Mouse (Mus musculus) E14TG2a.4 (cell line): ENCODE data around the gene Ctnnd2.

Source experiments
- H3K27me3 ChIP-seq: 2 replicates; pipeline ENCODE4 v1.6.1; 2014; ENCODE audit warnings: low read length, control low read depth; ENCODE audit not compliant: insufficient read depth
- H3K36me3 ChIP-seq: 2 replicates; pipeline ENCODE4 v1.6.1; 2014; ENCODE audit warnings: low read length, control low read depth; ENCODE audit not compliant: insufficient read depth
- H3K4me1 ChIP-seq: replicated peaks from 2 replicates; pipeline ENCODE4 v1.6.1; 2014; ENCODE audit warnings: low read depth, low read length, control low read depth
- H3K4me3 ChIP-seq: replicated peaks from 2 replicates; pipeline ENCODE4 v1.5.1; 2014; ENCODE audit warnings: mild to moderate bottlenecking, low read length
- H3K9me3 ChIP-seq: 2 replicates; pipeline ENCODE4 v1.6.1; 2014; ENCODE audit warnings: low read length, control low read depth
- CTCF ChIP-seq: conservative IDR thresholded peaks from 2 replicates; pipeline ENCODE4 v1.5.1; 2014; ENCODE audit warnings: low read length
- NANOG ChIP-seq: IDR thresholded peaks from 2 replicates; pipeline ENCODE4 v1.6.1; 2014; ENCODE audit warnings: borderline replicate concordance, low read length, mixed read lengths
- POU5F1 ChIP-seq: IDR thresholded peaks from 2 replicates; pipeline ENCODE4 v1.6.1; 2014; ENCODE audit warnings: low read length, borderline replicate concordance

The Ctnnd2 gene

DNA sequence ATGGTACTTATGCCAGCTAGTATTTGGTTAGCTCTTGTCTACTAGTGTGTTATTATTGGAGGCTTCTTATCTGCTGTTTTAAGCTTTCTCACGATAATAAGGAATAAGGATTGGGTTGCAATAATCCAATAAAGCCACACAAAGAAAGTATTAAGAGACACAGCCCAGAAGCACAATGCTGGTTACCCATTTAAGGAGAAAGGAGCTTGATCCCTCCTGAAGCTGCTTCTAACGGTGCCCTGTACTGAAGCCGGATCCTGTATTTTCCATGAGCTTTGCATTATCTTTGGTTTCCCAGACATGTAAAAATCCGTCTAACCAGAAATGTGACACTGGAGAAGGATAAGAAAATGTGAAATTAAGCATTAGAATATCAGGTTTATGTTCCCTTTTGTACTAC, 565.8 kb downstream of the Ctnnd2 start:
- Histone ChIP-seq H3K9me3 (no peaks in the 10 kb centered on the region), H3K4me1 (peaks cover 5% of the 10 kb centered on the region), H3K27me3 (no peaks in the 10 kb centered on the region), H3K36me3 (no peaks in the 10 kb centered on the region), H3K4me3 (no peak overlapping the region)
- TF ChIP-seq POU5F1 (no peak), CTCF (no peak), NANOG (no peak)

DNA sequence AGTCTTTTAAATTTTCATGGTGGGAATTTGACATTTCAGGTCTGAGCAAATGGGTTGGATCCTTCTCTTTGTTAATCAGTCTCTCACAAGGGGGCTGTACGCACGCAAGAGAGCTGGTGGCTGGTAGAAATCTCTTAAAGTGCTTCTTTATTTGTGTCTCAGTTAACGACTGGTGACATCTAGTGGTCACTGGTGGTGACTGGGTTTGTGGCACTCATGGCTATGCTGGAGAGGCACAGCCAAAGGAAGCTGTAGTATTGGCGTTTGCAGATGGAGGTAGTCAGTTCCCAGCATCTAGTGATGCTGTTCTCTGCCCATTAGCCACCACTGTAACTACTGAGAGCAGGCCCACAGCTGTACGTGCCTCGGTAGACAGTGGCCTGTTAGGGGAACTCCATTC, 568.3 kb downstream of the Ctnnd2 start:
- H3K9me3 ChIP-seq, result no peaks in the 10 kb centered on the region
- no peaks in the 10 kb centered on the region for H3K36me3 ChIP-seq
- no peaks in the 10 kb centered on the region for H3K27me3 ChIP-seq
- no peak overlapping the region for H3K4me3 ChIP-seq
- no peak for TF ChIP-seq NANOG
- peak; percentile 52 for TF ChIP-seq CTCF
- TF ChIP-seq POU5F1, result no peak
- peaks cover under 1% of the 10 kb centered on the region for H3K4me1 ChIP-seq

- no peaks in the 10 kb centered on the region for H3K4me1 ChIP-seq
- H3K9me3 ChIP-seq, result no peaks in the 10 kb centered on the region
- no peaks in the 10 kb centered on the region for H3K27me3 ChIP-seq
- no peak overlapping the region for H3K4me3 ChIP-seq
- TF ChIP-seq NANOG, result no peak
- no peak for TF ChIP-seq CTCF
- no peak for TF ChIP-seq POU5F1
- H3K36me3 ChIP-seq, result no peaks in the 10 kb centered on the region
Measured at GRCm38 (mm10) chr15:30757991-30758390, 585.6 kb downstream of the Ctnnd2 start.

DNA sequence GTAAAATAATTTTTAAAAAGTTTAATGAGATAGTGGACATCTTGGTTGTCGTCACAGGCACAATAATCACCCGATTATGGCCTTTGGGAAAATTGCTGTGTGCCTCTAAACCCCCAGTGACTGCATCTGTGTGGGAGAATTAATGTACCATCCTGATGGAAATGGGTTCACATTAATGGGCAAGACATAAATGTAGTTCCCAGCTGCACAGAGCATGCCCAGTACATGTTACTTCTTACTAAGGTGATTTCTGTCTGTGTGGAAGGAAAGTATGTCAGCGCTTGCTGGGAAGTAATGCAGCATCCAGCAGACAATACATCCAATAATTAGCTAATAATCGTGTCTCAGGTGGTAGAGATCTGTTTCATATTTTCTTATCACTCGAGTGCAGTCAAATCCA, 589.8 kb downstream of the Ctnnd2 start:
- no peaks in the 10 kb centered on the region for H3K4me1 ChIP-seq
- no peak for TF ChIP-seq POU5F1
- no peak for TF ChIP-seq CTCF
- no peak for TF ChIP-seq NANOG
- no peaks in the 10 kb centered on the region for H3K27me3 ChIP-seq
- H3K9me3 ChIP-seq, result no peaks in the 10 kb centered on the region
- no peak overlapping the region for H3K4me3 ChIP-seq
- H3K36me3 ChIP-seq, result no peaks in the 10 kb centered on the region

DNA sequence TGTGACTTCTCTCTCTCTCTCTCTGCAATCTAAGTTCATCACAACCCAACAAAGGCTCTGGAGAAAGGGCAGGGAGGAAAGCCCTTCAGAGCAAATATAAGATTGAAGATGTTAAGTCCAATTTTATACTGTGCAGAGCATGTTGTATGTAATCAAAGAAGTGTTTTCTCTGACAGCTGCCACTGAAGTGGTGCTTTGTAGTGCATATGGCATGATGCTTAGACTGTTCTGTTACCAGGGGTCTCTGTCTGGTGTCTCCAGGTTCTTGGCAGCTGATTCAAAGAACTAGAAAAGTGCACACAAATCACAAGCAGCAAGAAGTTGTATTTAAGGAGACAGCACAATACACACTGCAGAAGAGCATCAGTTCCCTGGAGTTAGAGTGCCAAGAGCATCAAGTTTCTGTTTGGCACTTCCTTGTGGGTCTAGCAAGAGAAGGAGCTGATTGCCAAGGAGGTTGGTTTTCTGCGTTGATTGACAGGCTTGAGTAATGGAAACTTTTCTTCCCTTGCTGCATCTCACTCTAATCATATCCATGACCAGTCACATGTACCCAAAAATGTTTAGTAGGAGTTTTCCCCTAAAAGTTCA, 590.4 kb downstream of the Ctnnd2 start:
- Histone ChIP-seq H3K36me3 (no peaks in the 10 kb centered on the region), H3K9me3 (no peaks in the 10 kb centered on the region), H3K27me3 (no peaks in the 10 kb centered on the region), H3K4me3 (no peak overlapping the region), H3K4me1 (no peaks in the 10 kb centered on the region)
- no peak for TF ChIP-seq NANOG
- no peak for TF ChIP-seq CTCF
- no peak for TF ChIP-seq POU5F1

- no peaks in the 10 kb centered on the region for H3K9me3 ChIP-seq
- no peaks in the 10 kb centered on the region for H3K27me3 ChIP-seq
- H3K4me3 ChIP-seq, result no peak overlapping the region
- H3K4me1 ChIP-seq, result no peaks in the 10 kb centered on the region
- no peaks in the 10 kb centered on the region for H3K36me3 ChIP-seq
- TF ChIP-seq NANOG (no peak), CTCF (no peak)
Measured at GRCm38 (mm10) chr15:30776931-30777330, 604.5 kb downstream of the Ctnnd2 start.

DNA sequence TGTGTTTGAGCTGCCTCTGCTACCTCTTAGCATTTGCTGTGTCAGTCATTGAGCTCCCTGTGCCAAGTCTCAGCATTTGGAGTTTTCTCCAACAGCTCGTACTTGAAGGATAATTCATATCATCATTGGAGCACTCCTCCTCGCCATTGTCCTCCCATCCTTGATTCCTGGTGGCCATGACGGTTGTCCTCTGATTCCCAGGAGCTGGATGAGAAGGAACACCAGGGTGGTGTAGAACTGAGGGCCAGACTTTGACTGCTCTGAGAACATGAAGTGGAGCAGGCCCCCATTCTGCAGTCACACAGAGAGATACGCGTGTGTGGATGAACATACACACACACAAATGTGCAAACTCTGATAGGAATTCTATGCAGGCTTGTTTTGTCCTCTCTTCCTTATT, 605.4 kb downstream of the Ctnnd2 start:
- Histone ChIP-seq H3K4me1 (no peaks in the 10 kb centered on the region), H3K4me3 (no peak overlapping the region), H3K36me3 (no peaks in the 10 kb centered on the region), H3K27me3 (no peaks in the 10 kb centered on the region), H3K9me3 (no peaks in the 10 kb centered on the region)
- TF ChIP-seq NANOG (no peak), CTCF (no peak), POU5F1 (no peak)

DNA sequence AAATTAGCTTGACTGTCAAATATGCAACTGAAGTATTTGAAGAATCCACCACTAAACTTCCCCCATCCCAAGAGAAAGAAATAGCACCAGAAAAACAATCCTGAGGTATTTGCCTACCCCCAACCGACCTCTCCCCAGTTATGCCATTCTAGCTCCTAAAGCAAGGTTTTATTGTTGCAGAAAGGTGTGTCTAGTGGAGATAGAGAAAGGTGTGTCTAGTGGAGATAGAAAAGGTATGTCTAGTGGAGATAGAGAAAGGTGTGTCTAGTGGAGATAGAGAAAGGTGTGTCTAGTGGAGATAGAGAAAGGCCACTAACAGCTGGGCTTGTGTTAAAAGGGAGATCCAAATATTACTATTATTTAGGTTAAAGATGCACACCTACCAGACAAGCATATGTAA, 607.5 kb downstream of the Ctnnd2 start:
- H3K27me3 ChIP-seq, result no peaks in the 10 kb centered on the region
- no peaks in the 10 kb centered on the region for H3K36me3 ChIP-seq
- H3K4me3 ChIP-seq, result no peak overlapping the region
- no peaks in the 10 kb centered on the region for H3K9me3 ChIP-seq
- no peaks in the 10 kb centered on the region for H3K4me1 ChIP-seq
- TF ChIP-seq POU5F1, result no peak
- TF ChIP-seq NANOG, result no peak
- TF ChIP-seq CTCF, result no peak

DNA sequence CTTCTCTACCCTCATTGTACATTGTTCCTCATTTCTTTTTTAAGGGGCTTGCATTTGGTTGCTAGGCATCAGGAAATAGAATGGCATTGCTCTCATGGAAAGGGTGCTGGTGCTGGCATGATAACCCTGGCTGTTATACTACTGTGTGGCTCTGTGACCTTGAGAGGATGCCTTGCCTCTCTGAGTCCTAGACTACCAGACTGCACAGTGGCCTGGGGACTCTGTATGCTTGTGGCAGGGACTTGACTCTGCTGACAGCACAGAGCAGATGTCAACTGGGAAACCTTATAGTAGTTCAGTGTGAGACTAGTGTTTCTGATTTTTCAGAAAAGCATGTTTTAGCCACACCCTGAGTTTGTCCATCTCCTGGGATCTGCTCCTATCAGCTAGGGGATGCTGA, 608.6 kb downstream of the Ctnnd2 start:
- no peak for TF ChIP-seq NANOG
- TF ChIP-seq POU5F1, result no peak
- no peak for TF ChIP-seq CTCF
- H3K4me3 ChIP-seq, result no peak overlapping the region

More for the DNA sequence above, 608.6 kb downstream of the Ctnnd2 start:
- Histone ChIP-seq H3K4me1 (no peaks in the 10 kb centered on the region), H3K27me3 (no peaks in the 10 kb centered on the region), H3K9me3 (no peaks in the 10 kb centered on the region), H3K36me3 (no peaks in the 10 kb centered on the region)
